Mouse (Mus musculus) kidney, embryonic 14.5 days (tissue): ENCODE measurements around the gene Dnase2b. TPM values are rescaled to one million over a fixed set of nuclear protein-coding genes. Genes with fewer than 3 reads are reported as not detected.

Experiments
- ATAC-seq: fragments of 200-750 bp; cut with Nextera tagmentation; 2 replicates; pipeline ENCODE4 v1.8.0; 2017; ENCODE audit warnings: moderate number of reproducible peaks, mild to moderate bottlenecking, moderate TSS enrichment, moderate library complexity; ENCODE audit not compliant: low FRiP score, low TSS enrichment
- H3K27ac ChIP-seq: fragments of 300-500 bp; sonication (generic); 2 replicates; pipeline ENCODE4 v1.5.1; 2014; ENCODE audit warnings: low read depth, mild to moderate bottlenecking, low read length, moderate library complexity, mixed read lengths
- H3K27me3 ChIP-seq: fragments of 300-500 bp; sonication (generic); 2 replicates; pipeline ENCODE4 v1.6.1; 2014; ENCODE audit warnings: mild to moderate bottlenecking, low read length; ENCODE audit not compliant: control insufficient read depth, insufficient read depth
- H3K36me3 ChIP-seq: fragments of 300-500 bp; sonication (generic); 2 replicates; pipeline ENCODE4 v1.6.1; 2014; ENCODE audit warnings: low read length, mixed read lengths; ENCODE audit not compliant: control insufficient read depth, insufficient read depth
- H3K4me1 ChIP-seq: fragments of 300-500 bp; sonication (generic); 2 replicates; pipeline ENCODE4 v1.6.1; 2014; ENCODE audit warnings: low read length, mixed read lengths; ENCODE audit not compliant: control insufficient read depth, insufficient read depth
- H3K4me2 ChIP-seq: fragments of 300-500 bp; sonication (generic); replicated peaks from 2 replicates; pipeline ENCODE4 v1.6.1; 2014; ENCODE audit warnings: low read depth, mild to moderate bottlenecking, low read length
- H3K4me3 ChIP-seq: fragments of 300-500 bp; sonication (generic); 2 replicates; pipeline ENCODE4 v1.5.1; 2014; ENCODE audit warnings: mild to moderate bottlenecking, low read length
- H3K9ac ChIP-seq: fragments of 300-500 bp; sonication (generic); 2 replicates; pipeline ENCODE4 v1.6.1; 2014; ENCODE audit warnings: low read depth, mild to moderate bottlenecking, low read length, moderate library complexity
- H3K9me3 ChIP-seq: fragments of 300-500 bp; sonication (generic); 2 replicates; pipeline ENCODE4 v1.6.1; 2016; ENCODE audit warnings: low read length; ENCODE audit not compliant: control insufficient read depth
- WGBS: fragments of 180-500 bp; shearing (Covaris S2); extraction: QIAGEN DNeasy Blood & Tissue Kit; methylation state at CpG from one replicate; pipeline ENCODE4 v1.1.7; 2014; 5-methylcytosine and 5-hydroxymethylcytosine counted together
- polyA plus RNA-seq: library from polyadenylated mRNA; unstranded; fragments of >200 nt; fragmentation: Nextera tagmentation; extraction: Ambion mirVana; gene quantifications from 2 replicates; pipeline ENCODE4 v1.2.1, GENCODE M21; 2014

Dnase2b gene
- polyA plus RNA-seq, 1 experiment from 2014 or later = not detected

DNA sequence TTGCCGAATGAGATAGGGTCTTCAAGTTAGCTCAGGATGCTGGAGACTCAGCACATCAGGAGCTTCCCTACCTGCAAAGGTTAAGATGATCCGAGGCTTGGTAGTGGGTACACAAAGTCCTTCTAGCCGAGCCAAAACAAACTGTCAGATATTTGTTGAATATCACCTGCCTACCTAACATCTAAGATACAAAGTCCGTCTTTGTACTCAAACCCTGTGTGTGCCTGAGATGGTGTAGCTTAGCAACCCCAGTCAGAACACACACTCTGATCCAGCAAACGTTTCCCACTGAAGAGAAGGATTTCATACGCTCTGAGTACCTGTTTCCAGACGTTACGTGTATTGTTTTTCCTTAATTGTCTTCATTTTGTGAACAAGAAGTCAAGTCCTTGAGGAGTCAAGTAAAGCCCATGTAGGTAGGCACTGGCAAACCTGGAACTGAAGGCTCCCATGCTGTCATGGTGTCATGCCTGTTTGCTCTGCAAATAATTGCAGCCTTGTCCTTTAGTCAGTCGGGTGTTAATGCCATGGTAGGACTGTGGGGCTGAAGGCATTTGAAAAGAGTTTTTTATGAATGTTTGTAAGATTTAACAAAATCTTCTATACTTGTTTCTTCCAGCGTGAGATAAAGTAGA, 45.1 kb downstream of the Dnase2b start, which contains the start of gene Uox:
Gene Uox (plus strand): TSS at position 279 of the 635 bp plus-strand sequence.
- Histone ChIP-seq H3K27ac (no peak within 1 kb of the TSS), H3K4me1 (no peaks in the 10 kb centered on the region), H3K4me2 (no peak within 1 kb of the TSS), H3K9me3 (no peaks in the 10 kb centered on the region), H3K36me3 (no peaks in the 10 kb centered on the region), H3K9ac (no peak within 1 kb of the TSS), H3K4me3 (no peak within 1 kb of the TSS), H3K27me3 (no peaks in the 10 kb centered on the region)
- ATAC-seq = no peak
- 87% methylated on average over 10 of the region's 10 CpGs for WGBS

GRCm38 (mm10) chr3:146569594-146569993, 45.8 kb downstream of the Dnase2b start:
- WGBS = 89% methylated on average over 3 of the region's 3 CpGs
- no peak overlapping the region for H3K4me3 ChIP-seq
- no peak overlapping the region for H3K4me2 ChIP-seq
- H3K27ac ChIP-seq = no peak overlapping the region
- no peaks in the 10 kb centered on the region for H3K27me3 ChIP-seq
- H3K9ac ChIP-seq = no peak overlapping the region
- H3K36me3 ChIP-seq = no peaks in the 10 kb centered on the region
- no peaks in the 10 kb centered on the region for H3K4me1 ChIP-seq
- H3K9me3 ChIP-seq = no peaks in the 10 kb centered on the region
- ATAC-seq = no peak

DNA sequence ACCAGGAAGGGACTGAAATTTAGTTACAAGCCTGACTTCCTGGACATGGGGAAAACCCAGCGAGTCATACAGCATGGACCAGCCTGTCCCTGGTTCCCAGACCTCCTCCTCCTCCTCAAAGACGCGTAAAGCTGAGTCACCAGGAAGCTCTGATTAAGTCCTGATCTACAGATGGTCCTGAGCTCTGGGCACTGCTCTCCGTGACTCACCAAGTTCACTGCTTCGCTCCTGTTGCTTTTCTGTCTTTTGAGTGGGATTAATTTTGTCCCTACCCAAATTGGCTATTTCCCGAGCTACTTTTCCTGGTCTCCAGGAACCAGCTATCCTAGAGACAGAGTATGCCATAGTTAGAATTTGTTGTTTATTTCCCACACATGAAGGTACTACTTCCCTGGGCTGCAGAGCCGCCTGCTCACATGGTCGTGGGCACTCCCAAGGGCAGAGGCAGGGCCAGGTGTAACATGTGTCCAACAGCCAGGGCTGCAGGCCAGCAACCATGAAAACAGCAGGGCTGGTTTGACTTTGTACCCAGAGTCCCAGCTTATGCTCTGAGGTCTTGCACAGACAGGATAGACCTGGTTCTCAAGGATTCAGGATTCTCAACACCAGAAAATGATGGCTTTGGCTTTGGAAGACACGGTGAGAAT, 47.4 kb downstream of the Dnase2b start:
- Histone ChIP-seq H3K27ac (no peak overlapping the region), H3K4me3 (no peak overlapping the region), H3K4me2 (no peak overlapping the region), H3K27me3 (no peaks in the 10 kb centered on the region), H3K4me1 (no peaks in the 10 kb centered on the region), H3K9ac (no peak overlapping the region), H3K36me3 (no peaks in the 10 kb centered on the region), H3K9me3 (no peaks in the 10 kb centered on the region)
- ATAC-seq = no peak
- 70% methylated on average over 9 of the region's 9 CpGs for WGBS

- H3K27ac ChIP-seq = no peak overlapping the region
- no peaks in the 10 kb centered on the region for H3K9me3 ChIP-seq
- no peak for ATAC-seq
- WGBS = 63% methylated on average over 7 of the region's 7 CpGs
- H3K27me3 ChIP-seq = no peaks in the 10 kb centered on the region
- H3K4me3 ChIP-seq = no peak overlapping the region
- H3K4me1 ChIP-seq = no peaks in the 10 kb centered on the region
- H3K4me2 ChIP-seq = no peak overlapping the region
- H3K36me3 ChIP-seq = no peaks in the 10 kb centered on the region
- no peak overlapping the region for H3K9ac ChIP-seq
These were observed 48.0 kb downstream of the Dnase2b start for GRCm38 (mm10) chr3:146567366-146567765.

DNA sequence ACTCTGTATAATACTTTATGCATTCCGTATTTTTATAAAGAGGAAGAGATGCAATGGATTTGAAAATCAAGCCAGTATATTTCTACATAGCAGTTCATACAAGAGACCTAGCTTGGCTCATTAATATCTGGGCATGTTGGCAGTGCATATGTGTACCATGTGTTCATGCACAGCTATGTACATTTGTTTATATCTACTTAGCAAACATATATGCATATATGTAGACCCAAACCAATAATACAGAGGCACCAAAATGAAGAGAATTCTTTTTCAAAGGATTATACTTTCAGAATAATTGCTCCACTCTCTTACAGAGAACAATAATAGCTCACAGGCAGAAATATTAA, 50.4 kb downstream of the Dnase2b start:
- H3K36me3 ChIP-seq = no peaks in the 10 kb centered on the region
- H3K27ac ChIP-seq = no peak overlapping the region
- no peak overlapping the region for H3K4me3 ChIP-seq
- no peaks in the 10 kb centered on the region for H3K9me3 ChIP-seq
- WGBS = 85% methylated on average over 1 of the region's 1 CpGs
- H3K4me2 ChIP-seq = no peak overlapping the region
- no peaks in the 10 kb centered on the region for H3K4me1 ChIP-seq
- H3K27me3 ChIP-seq = no peaks in the 10 kb centered on the region
- no peak for ATAC-seq
- no peak overlapping the region for H3K9ac ChIP-seq

DNA sequence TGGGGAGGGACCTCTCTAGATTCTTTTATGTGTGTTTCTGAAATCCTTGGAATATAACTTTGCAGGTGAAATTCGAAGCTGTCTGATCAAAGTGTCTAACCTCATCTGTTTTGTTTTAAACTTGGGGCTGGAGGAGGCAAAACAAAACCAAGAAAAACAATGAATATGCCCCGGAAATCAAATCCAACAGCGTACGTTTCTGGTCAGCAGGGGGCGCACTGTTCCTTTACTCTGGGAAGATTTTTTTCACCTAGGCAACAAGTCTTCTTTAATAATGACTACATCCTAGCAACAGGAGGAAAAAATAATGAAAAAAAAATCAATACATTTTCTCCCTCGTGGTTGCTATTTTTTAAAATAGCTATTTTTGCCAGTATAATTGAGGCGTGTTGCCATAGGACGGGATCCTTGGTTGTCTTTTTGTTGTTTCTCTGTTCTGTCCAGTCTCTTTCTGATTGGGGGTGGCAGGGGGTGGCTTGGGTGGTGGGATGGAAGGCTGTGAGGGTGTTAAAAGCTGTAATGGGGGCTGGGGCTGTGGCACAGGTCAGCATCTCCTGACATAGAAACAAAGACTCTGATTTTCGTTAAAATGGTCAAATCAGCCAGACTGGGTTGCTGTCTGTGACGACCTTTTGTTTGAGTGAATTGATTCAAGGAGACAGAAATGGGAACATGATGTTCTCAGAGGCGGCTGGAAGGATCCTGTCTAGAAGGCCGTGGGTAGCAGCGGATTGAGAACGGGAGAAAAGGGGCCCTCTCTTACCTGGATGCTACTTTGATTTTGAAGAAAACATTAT, 50.9 kb downstream of the Dnase2b start:
- H3K27ac ChIP-seq = no peak overlapping the region

GRCm38 (mm10) chr3:146562936-146563335, 52.5 kb downstream of the Dnase2b start:
- no peaks in the 10 kb centered on the region for H3K36me3 ChIP-seq
- no peaks in the 10 kb centered on the region for H3K4me1 ChIP-seq
- 93% methylated on average over 7 of the region's 7 CpGs for WGBS
- no peak overlapping the region for H3K27ac ChIP-seq
- no peak for ATAC-seq
- no peaks in the 10 kb centered on the region for H3K27me3 ChIP-seq
- H3K4me2 ChIP-seq = no peak overlapping the region
- no peaks in the 10 kb centered on the region for H3K9me3 ChIP-seq
- no peak overlapping the region for H3K9ac ChIP-seq
- H3K4me3 ChIP-seq = no peak overlapping the region

More for the DNA sequence above, 50.9 kb downstream of the Dnase2b start:
- Histone ChIP-seq H3K4me3 (no peak overlapping the region), H3K36me3 (no peaks in the 10 kb centered on the region), H3K4me1 (no peaks in the 10 kb centered on the region), H3K27me3 (no peaks in the 10 kb centered on the region), H3K4me2 (no peak overlapping the region), H3K9ac (no peak overlapping the region), H3K9me3 (no peaks in the 10 kb centered on the region)
- no peak for ATAC-seq
- 46% methylated on average over 14 of the region's 14 CpGs for WGBS

DNA sequence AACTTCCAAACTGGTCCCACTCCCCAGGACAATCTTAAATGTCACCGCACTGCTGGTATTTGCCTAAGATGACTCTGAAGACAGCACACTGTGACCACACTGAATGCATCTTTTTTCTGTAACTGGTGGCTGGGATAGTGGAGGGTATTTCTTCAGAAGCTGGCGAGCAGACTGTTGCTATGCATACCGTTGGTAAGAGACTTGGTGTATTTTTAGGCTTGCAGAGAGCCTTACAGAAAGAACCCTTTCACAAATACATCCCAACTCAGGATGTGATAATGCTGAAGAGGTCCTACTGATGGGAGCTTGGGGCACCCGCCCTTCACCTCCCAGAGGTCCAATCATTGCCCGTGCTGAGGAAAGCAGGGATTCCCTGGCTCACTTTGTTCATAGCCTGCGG, 57.9 kb downstream of the Dnase2b start:
- Histone ChIP-seq H3K9ac (no peak overlapping the region), H3K4me3 (no peak overlapping the region), H3K27me3 (no peaks in the 10 kb centered on the region), H3K27ac (no peak overlapping the region), H3K36me3 (no peaks in the 10 kb centered on the region), H3K4me1 (no peaks in the 10 kb centered on the region), H3K4me2 (no peak overlapping the region), H3K9me3 (no peaks in the 10 kb centered on the region)
- whole genome bisulfite sequencing = 91% methylated on average over 6 of the region's 6 CpGs
- no peak for ATAC-seq

DNA sequence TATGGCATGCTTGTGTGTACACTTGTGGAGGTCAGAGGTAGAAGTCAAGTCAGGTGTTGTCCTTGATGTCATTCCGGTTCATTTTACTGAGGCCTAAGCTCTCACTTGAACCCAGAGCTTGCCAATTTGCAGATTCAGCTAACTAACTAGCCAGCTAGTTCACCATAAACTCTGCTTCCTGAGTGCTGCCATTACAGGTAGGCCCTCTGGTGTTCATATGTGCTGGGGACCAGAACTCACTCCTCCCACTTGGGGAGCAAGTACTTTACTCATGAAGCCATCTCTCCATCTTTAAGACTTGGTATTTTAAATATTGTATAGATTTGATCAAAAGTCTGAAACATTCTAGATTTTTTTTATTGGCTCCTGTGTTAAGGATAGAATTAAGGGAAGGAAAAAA, 58.8 kb downstream of the Dnase2b start:
- no peaks in the 10 kb centered on the region for H3K36me3 ChIP-seq
- 87% methylated on average over 1 of the region's 1 CpGs for WGBS
- H3K9me3 ChIP-seq = no peaks in the 10 kb centered on the region
- no peaks in the 10 kb centered on the region for H3K4me1 ChIP-seq
- H3K4me3 ChIP-seq = no peak overlapping the region
- no peak overlapping the region for H3K9ac ChIP-seq
- H3K27ac ChIP-seq = no peak overlapping the region
- no peaks in the 10 kb centered on the region for H3K27me3 ChIP-seq
- ATAC-seq = no peak
- H3K4me2 ChIP-seq = no peak overlapping the region
